Mouse (Mus musculus): ENCODE results near the gene Slc30a1. TPM values are rescaled to one million over a fixed set of nuclear protein-coding genes. Genes with fewer than 3 reads are reported as not detected.

Gene Slc30a1
- polyA plus RNA-seq, 1 experiment from 2014 or later = 1.9 TPM

DNA sequence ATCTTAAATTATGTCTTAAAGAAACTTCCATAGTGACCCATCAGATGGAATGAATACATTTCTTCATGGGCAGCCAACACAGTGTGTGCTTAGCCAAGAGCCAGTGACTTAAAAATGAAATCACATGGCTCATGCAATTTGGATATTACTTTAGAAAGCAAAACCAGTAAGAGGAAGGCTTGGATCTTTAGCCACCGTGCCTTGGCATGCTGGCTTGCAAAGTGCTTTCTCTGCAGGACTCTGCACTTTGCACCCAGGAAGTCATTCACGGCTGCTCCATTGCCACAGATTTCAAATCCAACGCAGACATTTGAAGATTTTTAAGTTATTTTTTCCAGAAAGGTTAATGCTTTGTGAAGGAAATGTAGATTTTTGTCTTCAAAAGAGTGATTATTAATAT, 4.1 kb downstream of the Slc30a1 start:
- Histone ChIP-seq H3K9me3 (ENCODE audit: control insufficient read depth, low read length) (no peaks in the 10 kb centered on the region), H3K9ac (ENCODE audit: low read depth, low read length) (no peak overlapping the region), H3K27me3 (ENCODE audit: control insufficient read depth, insufficient read depth, low read length) (no peaks in the 10 kb centered on the region), H3K27ac (ENCODE audit: low read depth, low read length) (no peak overlapping the region), H3K4me3 (ENCODE audit: low read depth, low read length) (no peak overlapping the region), H3K4me1 (replicated peaks; ENCODE audit: control insufficient read depth, insufficient read depth, low read length) (peaks cover 6% of the 10 kb centered on the region), H3K36me3 (ENCODE audit: control insufficient read depth, insufficient read depth, low read length) (no peaks in the 10 kb centered on the region), H3K4me2 (replicated peaks; ENCODE audit: low read depth, low read length) (no peak overlapping the region)
- WGBS = 87% methylated on average over 3 of the region's 3 CpGs
- DNase-seq (ENCODE audit: low spot score) = no peak
- no peak for ATAC-seq (ENCODE audit: low FRiP score)

DNA sequence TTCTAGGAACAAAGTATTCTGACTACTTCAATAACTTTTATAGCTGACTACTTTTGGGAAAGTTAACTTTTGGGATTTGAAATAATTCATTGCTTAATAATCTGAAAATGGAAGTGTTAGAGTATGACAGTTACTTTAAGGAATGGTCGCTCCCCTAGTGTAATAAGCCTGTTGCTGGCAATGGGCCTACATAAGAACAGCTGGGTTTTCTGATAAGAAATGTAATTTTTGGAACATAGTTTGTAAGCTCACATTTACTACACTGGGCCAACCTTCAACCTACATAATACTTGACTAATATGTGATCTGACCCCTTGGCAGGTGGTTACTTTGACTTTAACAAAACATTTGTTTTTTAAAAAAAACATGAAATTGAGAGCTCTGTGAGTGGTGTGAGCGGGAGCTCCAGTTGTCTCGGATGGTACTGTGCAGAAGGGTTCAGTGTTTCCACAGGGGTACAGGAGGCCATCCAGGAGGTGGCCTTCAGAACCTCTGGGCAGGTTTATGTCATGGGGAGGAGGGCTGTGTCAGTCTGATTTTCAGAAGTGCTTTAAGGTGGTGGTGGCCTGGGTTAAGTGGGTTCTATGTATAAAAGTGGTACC, 4.6 kb downstream of the Slc30a1 start:
- Histone ChIP-seq H3K9ac (ENCODE audit: low read depth, low read length) (no peak overlapping the region), H3K36me3 (ENCODE audit: control insufficient read depth, insufficient read depth, low read length) (no peaks in the 10 kb centered on the region), H3K4me3 (ENCODE audit: low read depth, low read length) (no peak overlapping the region), H3K4me2 (replicated peaks; ENCODE audit: low read depth, low read length) (no peak overlapping the region), H3K4me1 (replicated peaks; ENCODE audit: control insufficient read depth, insufficient read depth, low read length) (peaks cover 5% of the 10 kb centered on the region; the same call in 1 of the 2 replicates), H3K9me3 (ENCODE audit: control insufficient read depth, low read length) (no peaks in the 10 kb centered on the region), H3K27ac (ENCODE audit: low read depth, low read length) (no peak overlapping the region), H3K27me3 (ENCODE audit: control insufficient read depth, insufficient read depth, low read length) (no peaks in the 10 kb centered on the region)
- ATAC-seq (ENCODE audit: low FRiP score) (no peak), DNase-seq (ENCODE audit: low spot score) (no peak)
- WGBS = 92% methylated on average over 3 of the region's 3 CpGs

DNA sequence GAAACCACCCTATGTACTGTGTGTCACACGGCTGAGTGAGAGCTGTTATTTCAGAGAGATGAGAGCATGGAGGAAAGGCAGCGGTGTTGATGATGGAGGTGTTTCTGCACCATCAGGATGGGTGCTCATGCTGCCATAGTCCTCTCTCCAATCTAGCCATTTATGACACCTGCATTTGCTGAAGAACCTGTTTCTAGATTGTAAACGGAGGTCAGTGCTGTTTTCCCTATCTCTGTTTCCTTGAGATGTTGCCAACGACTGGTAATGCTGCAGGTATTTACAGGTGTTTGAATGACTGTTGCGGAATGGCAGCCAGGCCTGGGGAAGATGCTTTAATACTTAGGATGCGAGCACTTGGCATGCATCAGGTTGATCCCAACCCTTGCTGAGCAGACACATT, 8.1 kb downstream of the Slc30a1 start:
- Histone ChIP-seq H3K9me3 (ENCODE audit: control insufficient read depth, low read length) (no peaks in the 10 kb centered on the region), H3K36me3 (ENCODE audit: control insufficient read depth, insufficient read depth, low read length) (no peaks in the 10 kb centered on the region), H3K4me3 (ENCODE audit: low read depth, low read length) (no peak overlapping the region), H3K27me3 (ENCODE audit: control insufficient read depth, insufficient read depth, low read length) (no peaks in the 10 kb centered on the region), H3K4me2 (replicated peaks; ENCODE audit: low read depth, low read length) (no peak overlapping the region), H3K9ac (ENCODE audit: low read depth, low read length) (no peak overlapping the region), H3K4me1 (replicated peaks; ENCODE audit: control insufficient read depth, insufficient read depth, low read length) (no peaks in the 10 kb centered on the region), H3K27ac (ENCODE audit: low read depth, low read length) (no peak overlapping the region)
- DNase-seq (ENCODE audit: low spot score) (no peak), ATAC-seq (ENCODE audit: low FRiP score) (no peak)
- 85% methylated on average over 6 of the region's 6 CpGs for WGBS

GRCm38 (mm10) chr1:191915586-191915985, 9.0 kb downstream of the Slc30a1 start:
- no peak overlapping the region for H3K4me3 ChIP-seq (ENCODE audit: low read depth, low read length)
- no peak overlapping the region for H3K9ac ChIP-seq (ENCODE audit: low read depth, low read length)
- DNase-seq (ENCODE audit: low spot score) (no peak), ATAC-seq (ENCODE audit: low FRiP score) (no peak)
- H3K27me3 ChIP-seq (ENCODE audit: control insufficient read depth, insufficient read depth, low read length) = no peaks in the 10 kb centered on the region
- H3K36me3 ChIP-seq (ENCODE audit: control insufficient read depth, insufficient read depth, low read length) = no peaks in the 10 kb centered on the region
- no peaks in the 10 kb centered on the region for H3K4me1 ChIP-seq (replicated peaks; ENCODE audit: control insufficient read depth, insufficient read depth, low read length)
- H3K4me2 ChIP-seq (replicated peaks; ENCODE audit: low read depth, low read length) = no peak overlapping the region
- H3K9me3 ChIP-seq (ENCODE audit: control insufficient read depth, low read length) = no peaks in the 10 kb centered on the region
- 76% methylated on average over 1 of the region's 1 CpGs for WGBS
- no peak overlapping the region for H3K27ac ChIP-seq (ENCODE audit: low read depth, low read length)

DNA sequence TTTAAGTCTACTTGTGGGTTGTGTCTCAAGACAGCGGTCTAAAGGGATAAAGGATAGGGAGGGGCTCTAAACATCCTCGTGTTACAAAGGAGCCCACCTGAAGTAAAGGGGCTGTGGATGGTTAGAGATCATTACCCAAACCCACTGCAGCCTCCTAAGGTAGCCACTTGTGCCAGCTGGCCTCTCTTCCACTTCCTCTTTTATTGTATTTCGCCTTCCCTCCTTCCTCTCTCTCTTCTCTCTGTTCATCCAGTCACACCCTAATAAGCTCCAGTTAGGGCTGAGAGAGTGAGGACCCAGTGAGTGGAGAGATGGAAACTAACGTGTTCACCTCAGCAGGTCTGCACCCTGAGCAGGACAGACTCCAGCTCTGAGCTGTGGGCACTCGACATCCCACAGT, 10.3 kb downstream of the Slc30a1 start:
- Histone ChIP-seq H3K36me3 (ENCODE audit: control insufficient read depth, insufficient read depth, low read length) (no peaks in the 10 kb centered on the region), H3K4me3 (ENCODE audit: low read depth, low read length) (no peak overlapping the region), H3K9me3 (ENCODE audit: control insufficient read depth, low read length) (no peaks in the 10 kb centered on the region), H3K27ac (ENCODE audit: low read depth, low read length) (no peak overlapping the region), H3K4me1 (replicated peaks; ENCODE audit: control insufficient read depth, insufficient read depth, low read length) (no peaks in the 10 kb centered on the region), H3K27me3 (ENCODE audit: control insufficient read depth, insufficient read depth, low read length) (no peaks in the 10 kb centered on the region), H3K9ac (ENCODE audit: low read depth, low read length) (no peak overlapping the region), H3K4me2 (replicated peaks; ENCODE audit: low read depth, low read length) (no peak overlapping the region)
- DNase-seq (ENCODE audit: low spot score) (no peak), ATAC-seq (ENCODE audit: low FRiP score) (no peak)
- WGBS = 73% methylated on average over 5 of the region's 5 CpGs

- H3K4me3 ChIP-seq (ENCODE audit: low read depth, low read length) = no peak overlapping the region
- DNase-seq (ENCODE audit: low spot score) = no peak
- WGBS = 88% methylated on average over 2 of the region's 2 CpGs
These were observed 12.8 kb downstream of the Slc30a1 start for GRCm38 (mm10) chr1:191919336-191919735.

GRCm38 (mm10) chr1:191921701-191922100, 15.1 kb downstream of the Slc30a1 start:
- H3K9ac ChIP-seq (ENCODE audit: low read depth, low read length) = no peak overlapping the region
- DNase-seq (ENCODE audit: low spot score) (no peak), ATAC-seq (ENCODE audit: low FRiP score) (no peak)
- H3K36me3 ChIP-seq (ENCODE audit: control insufficient read depth, insufficient read depth, low read length) = no peaks in the 10 kb centered on the region
- no peak overlapping the region for H3K4me2 ChIP-seq (replicated peaks; ENCODE audit: low read depth, low read length)
- no peaks in the 10 kb centered on the region for H3K4me1 ChIP-seq (replicated peaks; ENCODE audit: control insufficient read depth, insufficient read depth, low read length)
- no peak overlapping the region for H3K4me3 ChIP-seq (ENCODE audit: low read depth, low read length)
- no peaks in the 10 kb centered on the region for H3K9me3 ChIP-seq (ENCODE audit: control insufficient read depth, low read length)
- H3K27ac ChIP-seq (ENCODE audit: low read depth, low read length) = no peak overlapping the region
- WGBS = 86% methylated on average over 3 of the region's 3 CpGs
- H3K27me3 ChIP-seq (ENCODE audit: control insufficient read depth, insufficient read depth, low read length) = no peaks in the 10 kb centered on the region

More at GRCm38 (mm10) chr1:191919336-191919735, 12.8 kb downstream of the Slc30a1 start:
- H3K9me3 ChIP-seq (ENCODE audit: control insufficient read depth, low read length) = no peaks in the 10 kb centered on the region
- H3K4me1 ChIP-seq (replicated peaks; ENCODE audit: control insufficient read depth, insufficient read depth, low read length) = no peaks in the 10 kb centered on the region
- H3K9ac ChIP-seq (ENCODE audit: low read depth, low read length) = no peak overlapping the region
- no peak for ATAC-seq (ENCODE audit: low FRiP score)
- H3K27me3 ChIP-seq (ENCODE audit: control insufficient read depth, insufficient read depth, low read length) = no peaks in the 10 kb centered on the region
- H3K27ac ChIP-seq (ENCODE audit: low read depth, low read length) = no peak overlapping the region
- H3K4me2 ChIP-seq (replicated peaks; ENCODE audit: low read depth, low read length) = no peak overlapping the region
- no peaks in the 10 kb centered on the region for H3K36me3 ChIP-seq (ENCODE audit: control insufficient read depth, insufficient read depth, low read length)

DNA sequence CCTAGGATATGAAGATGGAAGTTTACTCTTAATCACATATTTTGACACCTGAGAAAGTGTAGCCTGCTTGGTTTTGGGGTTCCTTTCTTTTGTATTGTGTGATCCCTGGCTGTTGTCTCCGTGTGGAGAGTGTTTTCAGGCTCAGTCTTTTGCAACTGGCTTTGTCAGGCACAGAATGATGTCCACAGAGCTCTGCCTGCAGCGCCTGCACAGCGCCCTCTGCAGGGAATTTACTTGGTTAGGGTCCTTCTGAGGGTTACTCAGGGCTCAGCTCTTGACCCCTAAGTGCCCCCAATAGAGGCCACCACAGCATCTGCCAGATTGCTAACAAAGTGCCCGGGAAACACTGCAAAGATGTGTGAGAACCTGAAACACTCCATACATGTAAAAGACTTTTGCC, 18.9 kb downstream of the Slc30a1 start:
- Histone ChIP-seq H3K9ac (ENCODE audit: low read depth, low read length) (no peak overlapping the region), H3K4me1 (replicated peaks; ENCODE audit: control insufficient read depth, insufficient read depth, low read length) (no peaks in the 10 kb centered on the region), H3K4me3 (ENCODE audit: low read depth, low read length) (no peak overlapping the region), H3K27ac (ENCODE audit: low read depth, low read length) (no peak overlapping the region), H3K27me3 (ENCODE audit: control insufficient read depth, insufficient read depth, low read length) (no peaks in the 10 kb centered on the region), H3K9me3 (ENCODE audit: control insufficient read depth, low read length) (no peaks in the 10 kb centered on the region), H3K4me2 (replicated peaks; ENCODE audit: low read depth, low read length) (no peak overlapping the region), H3K36me3 (ENCODE audit: control insufficient read depth, insufficient read depth, low read length) (no peaks in the 10 kb centered on the region)
- WGBS = 61% methylated on average over 4 of the region's 4 CpGs
- no peak for ATAC-seq (ENCODE audit: low FRiP score)
- DNase-seq (ENCODE audit: low spot score) = no peak

DNA sequence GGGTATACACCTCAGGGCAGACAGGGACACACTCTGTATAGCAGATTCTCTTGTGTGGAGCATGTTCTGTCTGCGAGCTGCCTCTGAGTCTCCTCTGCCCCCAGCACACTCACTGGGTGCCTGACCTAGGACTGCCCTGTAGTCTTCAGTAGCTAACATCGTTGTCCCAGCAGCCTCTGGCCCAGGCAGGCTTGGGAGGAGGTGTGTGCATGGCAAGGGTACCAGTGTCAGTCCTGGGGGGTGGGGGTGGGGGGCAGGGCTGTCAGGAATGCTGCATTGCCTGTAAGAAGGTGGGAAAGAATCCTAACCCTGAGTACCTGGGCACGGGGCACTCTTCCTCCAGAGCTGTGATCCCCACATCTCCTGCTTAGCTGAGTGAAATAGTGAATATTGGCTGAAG, 20.1 kb downstream of the Slc30a1 start:
- Histone ChIP-seq H3K9ac (ENCODE audit: low read depth, low read length) (no peak overlapping the region), H3K4me3 (ENCODE audit: low read depth, low read length) (no peak overlapping the region), H3K27me3 (ENCODE audit: control insufficient read depth, insufficient read depth, low read length) (no peaks in the 10 kb centered on the region), H3K27ac (ENCODE audit: low read depth, low read length) (no peak overlapping the region), H3K4me1 (replicated peaks; ENCODE audit: control insufficient read depth, insufficient read depth, low read length) (no peaks in the 10 kb centered on the region), H3K9me3 (ENCODE audit: control insufficient read depth, low read length) (no peaks in the 10 kb centered on the region), H3K36me3 (ENCODE audit: control insufficient read depth, insufficient read depth, low read length) (no peaks in the 10 kb centered on the region), H3K4me2 (replicated peaks; ENCODE audit: low read depth, low read length) (no peak overlapping the region)
- DNase-seq (ENCODE audit: low spot score) (no peak), ATAC-seq (ENCODE audit: low FRiP score) (no peak)
- 62% methylated on average over 3 of the region's 3 CpGs for WGBS

Measured in hindbrain, embryonic 11.5 days (tissue).